Mouse (Mus musculus) heart, embryonic 14.5 days (tissue): ENCODE data around the gene Cd3d. TPM values are rescaled to one million over a fixed set of nuclear protein-coding genes. Genes with fewer than 3 reads are reported as not detected.

Source experiments
- ATAC-seq: fragments of 200-750 bp; cut with Nextera tagmentation; 2 replicates; pipeline ENCODE4 v1.8.0; 2017; ENCODE audit warnings: low read depth, moderate TSS enrichment; ENCODE audit not compliant: insufficient number of reproducible peaks, insufficient read depth, low FRiP score
- H3K27ac ChIP-seq, 2 experiments: fragments of 200-500 bp in 1 of 2; fragments of 300-500 bp in 1 of 2; sonication (generic) in 1 of 2; replicated peaks in 1 of 2; 2 replicates each; pipeline ENCODE4 v1.5.1; 2012 to 2014; ENCODE audit warnings: low read depth in 2 of 2, low read length in 2 of 2, control low read depth in 1 of 2, mild to moderate bottlenecking in 1 of 2, mixed read lengths in 1 of 2; ENCODE audit not compliant: control insufficient read depth in 1 of 2, insufficient read depth in 1 of 2
- H3K27me3 ChIP-seq: fragments of 300-500 bp; sonication (generic); 2 replicates; pipeline ENCODE4 v1.6.1; 2014; ENCODE audit warnings: mild to moderate bottlenecking, low read length, control low read depth; ENCODE audit not compliant: control insufficient read depth, insufficient read depth
- H3K36me3 ChIP-seq: fragments of 300-500 bp; sonication (generic); 2 replicates; pipeline ENCODE4 v1.6.1; 2014; ENCODE audit warnings: mild to moderate bottlenecking, control low read depth, low read length, mixed read lengths; ENCODE audit not compliant: control insufficient read depth, insufficient read depth
- H3K4me1 ChIP-seq, 2 experiments: fragments of 200-500 bp in 1 of 2; fragments of 300-500 bp in 1 of 2; sonication (generic) in 1 of 2; 2 replicates each; pipeline ENCODE4 v1.6.1; 2012 to 2014; ENCODE audit warnings: low read length in 2 of 2, control low read depth in 1 of 2, mixed read lengths in 1 of 2; ENCODE audit not compliant: control insufficient read depth in 2 of 2, insufficient read depth in 2 of 2
- H3K4me2 ChIP-seq: fragments of 300-500 bp; sonication (generic); 2 replicates; pipeline ENCODE4 v1.6.1; 2014; ENCODE audit warnings: mild to moderate bottlenecking, low read length
- H3K4me3 ChIP-seq, 2 experiments: fragments of 200-500 bp in 1 of 2; fragments of 300-500 bp in 1 of 2; sonication (generic) in 1 of 2; 2 replicates each; pipeline ENCODE4 v1.5.1; 2012 to 2014; ENCODE audit warnings: low read length in 2 of 2, mild to moderate bottlenecking in 2 of 2, control low read depth in 1 of 2, low read depth in 1 of 2, moderate library complexity in 1 of 2; ENCODE audit not compliant: control insufficient read depth in 1 of 2, insufficient read depth in 1 of 2
- H3K9ac ChIP-seq: fragments of 300-500 bp; sonication (generic); 2 replicates; pipeline ENCODE4 v1.6.1; 2014; ENCODE audit warnings: mild to moderate bottlenecking, low read length
- H3K9me3 ChIP-seq: fragments of 300-500 bp; sonication (generic); 2 replicates; pipeline ENCODE4 v1.6.1; 2016; ENCODE audit warnings: low read length, control low read depth; ENCODE audit not compliant: control insufficient read depth
- WGBS: fragments of 180-500 bp; shearing (Covaris S2); extraction: QIAGEN DNeasy Blood & Tissue Kit; methylation state at CpG from one replicate; pipeline ENCODE4 v1.1.7; 2014; 5-methylcytosine and 5-hydroxymethylcytosine counted together
- polyA plus RNA-seq: library from polyadenylated mRNA; unstranded; fragments of >200 nt; fragmentation: Nextera tagmentation; extraction: Ambion mirVana; gene quantifications from 2 replicates; pipeline ENCODE4 v1.2.1, GENCODE M21; 2014

Cd3d gene
- polyA plus RNA-seq, 1 experiment from 2014 or later: not detected

DNA sequence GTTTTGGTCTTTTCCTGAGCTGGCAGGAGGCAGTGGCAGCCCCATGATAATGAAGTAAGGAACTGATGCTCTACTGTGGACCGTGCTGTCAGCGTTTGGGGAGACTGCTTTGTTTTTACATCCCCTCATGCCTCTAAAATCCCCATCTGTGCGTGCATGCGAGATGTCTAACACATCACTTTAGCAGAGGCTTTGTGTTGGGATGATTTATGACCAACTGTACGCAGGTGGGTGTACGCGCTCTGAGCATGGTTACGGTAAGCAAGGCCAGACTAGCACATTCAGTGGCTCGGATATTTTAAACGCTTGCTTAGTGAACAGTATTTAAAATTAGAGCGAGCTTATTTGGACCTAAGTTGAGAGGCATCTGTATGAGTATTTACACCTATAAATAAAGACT is 36.4 kb downstream of the Cd3d start:
- no peak overlapping the region for H3K4me2 ChIP-seq
- no peak overlapping the region for H3K4me3 ChIP-seq
- no peaks in the 10 kb centered on the region for H3K36me3 ChIP-seq
- ATAC-seq: no peak
- no peaks in the 10 kb centered on the region for H3K4me1 ChIP-seq
- WGBS: 81% methylated on average over 11 of the region's 11 CpGs
- no peak overlapping the region for H3K9ac ChIP-seq
- no peaks in the 10 kb centered on the region for H3K9me3 ChIP-seq
- H3K27me3 ChIP-seq: peaks cover under 1% of the 10 kb centered on the region; the same call in 1 of the 2 replicates
- no peak overlapping the region for H3K27ac ChIP-seq

GRCm38 (mm10) chr9:45022800-45023199 is 41.2 kb downstream of the Cd3d start:
- no peak overlapping the region for H3K4me3 ChIP-seq
- no peak overlapping the region for H3K9ac ChIP-seq
- no peak for ATAC-seq
- H3K27ac ChIP-seq: no peak overlapping the region
- peaks cover 20% of the 10 kb centered on the region for H3K27me3 ChIP-seq
- H3K36me3 ChIP-seq: no peaks in the 10 kb centered on the region
- no peaks in the 10 kb centered on the region for H3K9me3 ChIP-seq
- no peaks in the 10 kb centered on the region for H3K4me1 ChIP-seq
- no peak overlapping the region for H3K4me2 ChIP-seq
- 11% methylated on average over 3 of the region's 3 CpGs for WGBS

GRCm38 (mm10) chr9:45023638-45024037 is 42.1 kb downstream of the Cd3d start:
- H3K27me3 ChIP-seq: peaks cover 26% of the 10 kb centered on the region
- H3K27ac ChIP-seq: no peak overlapping the region
- 68% methylated on average over 3 of the region's 3 CpGs for WGBS
- ATAC-seq: no peak
- no peaks in the 10 kb centered on the region for H3K9me3 ChIP-seq
- H3K36me3 ChIP-seq: no peaks in the 10 kb centered on the region
- no peaks in the 10 kb centered on the region for H3K4me1 ChIP-seq
- H3K4me3 ChIP-seq: no peak overlapping the region
- no peak overlapping the region for H3K9ac ChIP-seq
- no peak overlapping the region for H3K4me2 ChIP-seq

GRCm38 (mm10) chr9:45024187-45024586 is 42.6 kb downstream of the Cd3d start:
- Histone ChIP-seq H3K4me3 (no peak overlapping the region), H3K27ac (no peak overlapping the region), H3K4me2 (no peak overlapping the region), H3K9me3 (no peaks in the 10 kb centered on the region), H3K27me3 (peaks cover 29% of the 10 kb centered on the region), H3K9ac (no peak overlapping the region), H3K36me3 (no peaks in the 10 kb centered on the region), H3K4me1 (no peaks in the 10 kb centered on the region)
- 67% methylated on average over 2 of the region's 2 CpGs for WGBS
- ATAC-seq: no peak

- H3K4me3 ChIP-seq: no peak overlapping the region
- ATAC-seq: no peak
- no peaks in the 10 kb centered on the region for H3K36me3 ChIP-seq
- no peaks in the 10 kb centered on the region for H3K9me3 ChIP-seq
- H3K27me3 ChIP-seq: peaks cover 42% of the 10 kb centered on the region
- H3K9ac ChIP-seq: no peak overlapping the region
- H3K4me1 ChIP-seq: no peaks in the 10 kb centered on the region
- H3K27ac ChIP-seq: no peak overlapping the region
- WGBS: 63% methylated on average over 8 of the region's 8 CpGs
- H3K4me2 ChIP-seq: no peak overlapping the region
Observed at GRCm38 (mm10) chr9:45027376-45027775, 45.8 kb downstream of the Cd3d start.

- H3K9me3 ChIP-seq: no peaks in the 10 kb centered on the region
- H3K4me1 ChIP-seq: no peaks in the 10 kb centered on the region
- H3K4me3 ChIP-seq: no peak overlapping the region
- peaks cover 36% of the 10 kb centered on the region for H3K27me3 ChIP-seq
- WGBS: 46% methylated on average over 6 of the region's 6 CpGs
- H3K27ac ChIP-seq: no peak overlapping the region
- no peak for ATAC-seq
- H3K4me2 ChIP-seq: no peak overlapping the region
- no peaks in the 10 kb centered on the region for H3K36me3 ChIP-seq
- no peak overlapping the region for H3K9ac ChIP-seq
Observed at GRCm38 (mm10) chr9:45030341-45030740, 48.8 kb downstream of the Cd3d start.

DNA sequence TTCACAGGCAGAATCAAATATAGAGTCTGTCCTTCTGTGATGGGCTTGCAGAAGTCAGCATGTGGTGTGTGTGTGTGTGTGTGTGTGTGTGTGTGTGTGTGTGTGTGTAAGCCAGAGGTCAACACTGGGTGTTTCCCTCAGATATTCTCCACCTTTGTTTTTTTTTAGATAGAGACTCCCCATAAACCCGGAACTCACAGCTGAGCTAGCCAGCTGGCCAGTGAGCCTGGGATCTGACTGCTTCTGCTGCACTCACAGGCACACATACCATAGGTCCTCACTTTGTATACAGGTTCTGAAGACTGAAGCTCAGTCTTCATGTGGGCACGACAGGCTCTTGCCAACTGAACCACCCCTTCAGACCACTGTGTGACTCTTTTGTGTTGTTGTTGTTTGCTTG is 50.7 kb downstream of the Cd3d start:
- no peak overlapping the region for H3K4me3 ChIP-seq
- H3K9ac ChIP-seq: no peak overlapping the region
- no peak for ATAC-seq
- H3K4me2 ChIP-seq: no peak overlapping the region
- no peak overlapping the region for H3K27ac ChIP-seq
- no peaks in the 10 kb centered on the region for H3K4me1 ChIP-seq
- WGBS: 50% methylated on average over 2 of the region's 2 CpGs
- H3K9me3 ChIP-seq: no peaks in the 10 kb centered on the region
- H3K36me3 ChIP-seq: no peaks in the 10 kb centered on the region
- peaks cover 27% of the 10 kb centered on the region for H3K27me3 ChIP-seq

GRCm38 (mm10) chr9:45034526-45034925 is 52.9 kb downstream of the Cd3d start:
- Histone ChIP-seq H3K9ac (no peak overlapping the region), H3K4me2 (no peak overlapping the region), H3K36me3 (no peaks in the 10 kb centered on the region), H3K4me1 (no peaks in the 10 kb centered on the region), H3K4me3 (no peak overlapping the region), H3K9me3 (no peaks in the 10 kb centered on the region), H3K27ac (no peak overlapping the region), H3K27me3 (peaks cover 26% of the 10 kb centered on the region)
- 61% methylated on average over 3 of the region's 3 CpGs for WGBS
- ATAC-seq: no peak
